Mouse (Mus musculus) G1E (cell line): ENCODE data around the gene Gm47996.

ENCODE experiments used
- CTCF ChIP-seq: IDR thresholded peaks from 2 replicates; pipeline ENCODE4 v1.5.1; 2012; ENCODE audit warnings: low read depth, low read length, inconsistent platforms, mixed read lengths
- GATA1 ChIP-seq: IDR thresholded peaks from 2 replicates; pipeline ENCODE4 v1.6.1; 2012; ENCODE audit warnings: borderline replicate concordance, low read length, inconsistent platforms, mixed read lengths
- GATA2 ChIP-seq: IDR thresholded peaks from 2 replicates; pipeline ENCODE4 v1.6.1; 2012; ENCODE audit warnings: low read depth, low read length, inconsistent platforms, borderline replicate concordance
- POLR2AphosphoS5 ChIP-seq: IDR thresholded peaks from 2 replicates; pipeline ENCODE4 v1.6.1; 2012; ENCODE audit warnings: low read depth, low read length, inconsistent platforms; ENCODE audit not compliant: insufficient replicate concordance

DNA sequence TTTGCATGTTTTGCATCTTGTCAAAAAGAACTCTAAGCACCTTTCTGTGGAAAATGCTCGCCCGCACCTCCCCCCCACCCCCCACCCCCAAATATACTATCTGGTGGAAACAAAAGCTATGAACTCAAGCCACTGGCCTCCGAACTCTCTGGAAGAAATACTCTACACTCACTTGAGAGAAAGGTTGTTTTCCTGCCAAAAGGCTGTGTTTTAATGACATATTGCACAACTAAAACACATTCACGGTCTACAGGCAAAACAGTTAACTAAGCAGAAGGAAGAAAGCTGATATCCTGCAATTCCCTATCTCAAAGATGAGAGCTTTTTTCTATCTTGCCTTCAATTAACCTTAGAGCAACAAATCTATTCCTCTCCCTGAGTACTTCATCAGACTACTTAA is 33.4 kb downstream of the Gm47996 start:
- TF ChIP-seq GATA1: no peak
- no peak for TF ChIP-seq CTCF
- TF ChIP-seq GATA2: no peak
- no peak for TF ChIP-seq POLR2AphosphoS5
